Mouse (Mus musculus): ENCODE measurements at regions not wholly inside any gene's neighbourhood (a gene's known extent, or its start where the extent isn't known, plus 50 kb on each side); places are given as distances from the start of the nearest gene placed in this dataset.

DNA sequence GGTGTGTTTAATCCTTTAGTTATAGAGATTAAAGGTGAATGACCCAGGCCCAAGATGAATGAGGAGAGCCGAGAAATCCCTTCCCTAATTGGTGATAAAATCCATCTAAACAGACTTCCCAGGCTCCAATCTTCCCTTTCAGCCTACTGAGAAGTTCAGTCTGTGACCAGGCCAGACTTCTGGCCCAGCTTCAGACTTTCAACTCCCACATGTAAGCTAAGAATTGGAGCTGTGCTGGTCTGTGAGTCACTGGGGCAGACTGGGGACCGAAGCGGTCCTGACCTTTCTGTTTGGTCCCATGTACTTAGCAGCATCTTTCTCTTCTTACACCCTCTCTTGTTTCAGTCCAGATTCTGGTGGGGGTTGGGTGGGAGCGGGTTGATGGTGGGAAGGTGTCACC, 50.3 kb upstream of the Ankrd55 start:
- Histone ChIP-seq H3K9me3 (replicated peaks) (no peaks in the 10 kb centered on the region), H3K4me1 (ENCODE audit: insufficient read depth, low read depth, low read length) (no peaks in the 10 kb centered on the region), H3K36me3 (replicated peaks) (no peaks in the 10 kb centered on the region), H3K4me3 (ENCODE audit: low read depth, low read length) (no peak overlapping the region), H3K27me3 (ENCODE audit: insufficient read depth, low read length) (peaks cover 8% of the 10 kb centered on the region)
- ATAC-seq (ENCODE audit: extremely low read depth, insufficient number of reproducible peaks, low FRiP score, poor library complexity, severe bottlenecking) (no peak), DNase-seq (ENCODE audit: low spot score) (no peak)
- TF ChIP-seq TAL1 (conservative IDR thresholded peaks at IDR 0.05; ENCODE audit: low read depth, low read length) = no peak
- TF ChIP-seq GATA2 (IDR thresholded peaks at IDR 0.05; ENCODE audit: borderline replicate concordance, low read depth, low read length) = no peak
- no peak for TF ChIP-seq POLR2AphosphoS5 (IDR thresholded peaks at IDR 0.05; ENCODE audit: insufficient replicate concordance, low read depth, low read length)
- no peak for TF ChIP-seq GATA1 (IDR thresholded peaks at IDR 0.05; ENCODE audit: borderline replicate concordance, low read length)
- no peak for TF ChIP-seq CTCF (IDR thresholded peaks at IDR 0.05; ENCODE audit: low read depth, low read length)

Data from G1E (cell line).